Mouse (Mus musculus) limb, embryonic 15.5 days (tissue): Measurements from ENCODE around the gene Ucn2. TPM values are rescaled to one million over a fixed set of nuclear protein-coding genes. Genes with fewer than 3 reads are reported as not detected.

Experiments
- ATAC-seq: fragments of 200-750 bp; cut with Nextera tagmentation; 2 replicates; pipeline ENCODE4 v1.8.0; 2017; ENCODE audit warnings: low read depth, moderate TSS enrichment; ENCODE audit not compliant: insufficient number of reproducible peaks, low FRiP score, low TSS enrichment
- H3K27ac ChIP-seq: fragments of 300-500 bp; sonication (generic); 2 replicates; pipeline ENCODE4 v1.5.1; 2015; ENCODE audit warnings: moderate library complexity, mild to moderate bottlenecking, inconsistent platforms
- H3K27me3 ChIP-seq: fragments of 300-500 bp; sonication (generic); 2 replicates; pipeline ENCODE4 v1.6.1; 2015; ENCODE audit warnings: inconsistent platforms
- H3K36me3 ChIP-seq: fragments of 300-500 bp; sonication (generic); 2 replicates; pipeline ENCODE4 v1.6.1; 2015; ENCODE audit warnings: inconsistent platforms
- H3K4me1 ChIP-seq: fragments of 300-500 bp; sonication (generic); 2 replicates; pipeline ENCODE4 v1.6.1; 2015; ENCODE audit warnings: inconsistent platforms
- H3K4me2 ChIP-seq: fragments of 300-500 bp; sonication (generic); 2 replicates; pipeline ENCODE4 v1.6.1; 2015; ENCODE audit warnings: mild to moderate bottlenecking, inconsistent platforms
- H3K4me3 ChIP-seq: fragments of 300-500 bp; sonication (generic); 2 replicates; pipeline ENCODE4 v1.5.1; 2015; ENCODE audit warnings: mild to moderate bottlenecking, inconsistent platforms
- H3K9ac ChIP-seq: fragments of 300-500 bp; sonication (generic); 2 replicates; pipeline ENCODE4 v1.6.1; 2015; ENCODE audit warnings: inconsistent platforms
- H3K9me3 ChIP-seq: fragments of 300-500 bp; sonication (generic); 2 replicates; pipeline ENCODE4 v1.6.1; 2016; ENCODE audit warnings: inconsistent platforms
- WGBS: fragments of 180-500 bp; shearing (Covaris S2); methylation state at CpG from one replicate; pipeline ENCODE4 v1.1.7; 2015; 5-methylcytosine and 5-hydroxymethylcytosine counted together
- polyA plus RNA-seq: library from polyadenylated mRNA; unstranded; fragments of >200 nt; fragmentation: Nextera tagmentation; extraction: Ambion mirVana; gene quantifications from 2 replicates; pipeline ENCODE4 v1.2.1, GENCODE M21; 2015

Gene Ucn2
- polyA plus RNA-seq, 1 experiment from 2014 or later: 0.46 TPM

- no peak overlapping the region for H3K9ac ChIP-seq
- no peak overlapping the region for H3K4me3 ChIP-seq
- 72% methylated on average over 9 of the region's 9 CpGs for WGBS
- no peaks in the 10 kb centered on the region for H3K36me3 ChIP-seq
- no peaks in the 10 kb centered on the region for H3K9me3 ChIP-seq
- ATAC-seq: no peak
- no peak overlapping the region for H3K4me2 ChIP-seq
- peaks cover 10% of the 10 kb centered on the region for H3K4me1 ChIP-seq
- H3K27me3 ChIP-seq: no peaks in the 10 kb centered on the region
- H3K27ac ChIP-seq: no peak overlapping the region
Observed at GRCm38 (mm10) chr9:108996411-108996810, 10.6 kb downstream of the Ucn2 start.

GRCm38 (mm10) chr9:108998287-108999166, 12.7 kb downstream of the Ucn2 start:
- Histone ChIP-seq H3K4me2 (no peak overlapping the region), H3K27ac (no peak overlapping the region), H3K36me3 (no peaks in the 10 kb centered on the region), H3K9me3 (no peaks in the 10 kb centered on the region), H3K27me3 (no peaks in the 10 kb centered on the region), H3K9ac (no peak overlapping the region), H3K4me3 (no peak overlapping the region), H3K4me1 (0 out of 2 replicates have a peak, but pooled peaks cover 2% of the 10 kb centered on the region)
- 74% methylated on average over 19 of the region's 19 CpGs for WGBS
- ATAC-seq: no peak

- Histone ChIP-seq H3K4me2 (no peak overlapping the region), H3K36me3 (no peaks in the 10 kb centered on the region), H3K27ac (no peak overlapping the region), H3K9me3 (no peaks in the 10 kb centered on the region), H3K4me3 (no peak overlapping the region), H3K4me1 (0 out of 2 replicates have a peak, but pooled peaks cover under 1% of the 10 kb centered on the region), H3K27me3 (no peaks in the 10 kb centered on the region), H3K9ac (no peak overlapping the region)
- 82% methylated on average over 4 of the region's 4 CpGs for WGBS
- ATAC-seq: no peak; the same call in 1 of the 2 replicates
Observed at GRCm38 (mm10) chr9:108999167-108999526, 13.3 kb downstream of the Ucn2 start.

GRCm38 (mm10) chr9:109000726-109001125, 14.9 kb downstream of the Ucn2 start:
- Histone ChIP-seq H3K36me3 (no peaks in the 10 kb centered on the region), H3K9ac (no peak overlapping the region), H3K9me3 (no peaks in the 10 kb centered on the region), H3K4me1 (no peaks in the 10 kb centered on the region), H3K27ac (no peak overlapping the region), H3K27me3 (no peaks in the 10 kb centered on the region), H3K4me2 (no peak overlapping the region), H3K4me3 (no peak overlapping the region)
- no peak for ATAC-seq
- 5% methylated on average over 3 of the region's 3 CpGs for WGBS

- H3K27me3 ChIP-seq: no peaks in the 10 kb centered on the region
- H3K4me1 ChIP-seq: no peaks in the 10 kb centered on the region
- H3K27ac ChIP-seq: no peak overlapping the region
- no peaks in the 10 kb centered on the region for H3K36me3 ChIP-seq
- H3K4me3 ChIP-seq: no peak overlapping the region
- H3K4me2 ChIP-seq: no peak overlapping the region
- no peak overlapping the region for H3K9ac ChIP-seq
- H3K9me3 ChIP-seq: no peaks in the 10 kb centered on the region
- 61% methylated on average over 2 of the region's 2 CpGs for WGBS
- ATAC-seq: no peak
Observed at GRCm38 (mm10) chr9:109003201-109003600, 17.4 kb downstream of the Ucn2 start.

- peaks cover 10% of the 10 kb centered on the region; the same call in 1 of the 2 replicates for H3K36me3 ChIP-seq
- no peak overlapping the region for H3K9ac ChIP-seq
- H3K9me3 ChIP-seq: no peaks in the 10 kb centered on the region
Observed at GRCm38 (mm10) chr9:109007025-109007780, 21.4 kb downstream of the Ucn2 start.

GRCm38 (mm10) chr9:109008081-109008480, 22.3 kb downstream of the Ucn2 start:
- H3K9ac ChIP-seq: no peak overlapping the region
- no peaks in the 10 kb centered on the region for H3K27me3 ChIP-seq
- no peaks in the 10 kb centered on the region for H3K9me3 ChIP-seq
- no peak for ATAC-seq
- H3K4me1 ChIP-seq: peaks cover 12% of the 10 kb centered on the region
- 88% methylated on average over 9 of the region's 9 CpGs for WGBS
- no peak overlapping the region for H3K4me3 ChIP-seq
- no peak overlapping the region for H3K4me2 ChIP-seq
- no peak overlapping the region for H3K27ac ChIP-seq
- H3K36me3 ChIP-seq: peaks cover 12% of the 10 kb centered on the region; the same call in 1 of the 2 replicates

More at GRCm38 (mm10) chr9:109007025-109007780, 21.4 kb downstream of the Ucn2 start:
- no peak for ATAC-seq
- WGBS: 82% methylated on average over 21 of the region's 21 CpGs
- no peaks in the 10 kb centered on the region for H3K27me3 ChIP-seq
- no peak overlapping the region for H3K4me2 ChIP-seq
- peaks cover 12% of the 10 kb centered on the region for H3K4me1 ChIP-seq
- no peak overlapping the region for H3K4me3 ChIP-seq
- H3K27ac ChIP-seq: no peak overlapping the region

- Histone ChIP-seq H3K4me2 (no peak overlapping the region), H3K36me3 (peaks cover 12% of the 10 kb centered on the region; the same call in 1 of the 2 replicates), H3K9ac (no peak overlapping the region), H3K4me1 (peaks cover 12% of the 10 kb centered on the region), H3K27me3 (no peaks in the 10 kb centered on the region), H3K9me3 (no peaks in the 10 kb centered on the region), H3K27ac (no peak overlapping the region), H3K4me3 (no peak overlapping the region)
- ATAC-seq: no peak
- WGBS: 47% methylated on average over 10 of the region's 10 CpGs
Observed at GRCm38 (mm10) chr9:109008994-109009635, 23.3 kb downstream of the Ucn2 start.

GRCm38 (mm10) chr9:109009636-109010315, 24.0 kb downstream of the Ucn2 start:
- Histone ChIP-seq H3K4me2 (no peak overlapping the region), H3K9ac (no peak overlapping the region), H3K4me3 (no peak overlapping the region), H3K27ac (no peak overlapping the region), H3K27me3 (no peaks in the 10 kb centered on the region), H3K36me3 (peaks cover 12% of the 10 kb centered on the region; the same call in 1 of the 2 replicates), H3K9me3 (no peaks in the 10 kb centered on the region), H3K4me1 (peaks cover 12% of the 10 kb centered on the region)
- WGBS: 31% methylated on average over 17 of the region's 17 CpGs
- no peak for ATAC-seq

- Histone ChIP-seq H3K4me1 (peaks cover 12% of the 10 kb centered on the region), H3K36me3 (peaks cover 12% of the 10 kb centered on the region; the same call in 1 of the 2 replicates), H3K9me3 (no peaks in the 10 kb centered on the region), H3K27me3 (no peaks in the 10 kb centered on the region), H3K4me3 (no peak overlapping the region), H3K27ac (no peak overlapping the region), H3K4me2 (no peak overlapping the region), H3K9ac (no peak overlapping the region)
- 68% methylated on average over 14 of the region's 14 CpGs for WGBS
- ATAC-seq: no peak
Observed at GRCm38 (mm10) chr9:109010316-109010690, 24.5 kb downstream of the Ucn2 start.

GRCm38 (mm10) chr9:109015397-109015796, 29.6 kb downstream of the Ucn2 start:
- Histone ChIP-seq H3K9me3 (no peaks in the 10 kb centered on the region), H3K4me1 (0 out of 2 replicates have a peak, but pooled peaks cover under 1% of the 10 kb centered on the region), H3K9ac (no peak overlapping the region), H3K36me3 (peaks cover 12% of the 10 kb centered on the region; the same call in 1 of the 2 replicates), H3K4me2 (no peak overlapping the region), H3K27ac (no peak overlapping the region), H3K4me3 (no peak overlapping the region), H3K27me3 (no peaks in the 10 kb centered on the region)
- 42% methylated on average over 8 of the region's 8 CpGs for WGBS
- no peak for ATAC-seq
